Mouse (Mus musculus) intestine, embryonic 16.5 days (tissue): ENCODE results near the gene Nmrk1. TPM values are rescaled to one million over a fixed set of nuclear protein-coding genes. Genes with fewer than 3 reads are reported as not detected.

Experiments used
- ATAC-seq: fragments of 200-750 bp; cut with Nextera tagmentation; 2 replicates; pipeline ENCODE4 v1.8.0; 2017; ENCODE audit warnings: moderate TSS enrichment, moderate library complexity
- H3K27ac ChIP-seq: fragments of 300-500 bp; sonication (generic); 2 replicates; pipeline ENCODE4 v1.5.1; 2014; ENCODE audit warnings: mild to moderate bottlenecking, low read length
- H3K27me3 ChIP-seq: fragments of 300-500 bp; sonication (generic); replicated peaks from 2 replicates; pipeline ENCODE4 v1.6.1; 2014; ENCODE audit warnings: low read length, control low read depth, mixed read lengths; ENCODE audit not compliant: control insufficient read depth, insufficient read depth
- H3K36me3 ChIP-seq: fragments of 300-500 bp; sonication (generic); 2 replicates; pipeline ENCODE4 v1.6.1; 2014; ENCODE audit warnings: low read length, control low read depth; ENCODE audit not compliant: control insufficient read depth, insufficient read depth
- H3K4me1 ChIP-seq: fragments of 300-500 bp; sonication (generic); 2 replicates; pipeline ENCODE4 v1.6.1; 2014; ENCODE audit warnings: low read length, control low read depth, mixed read lengths; ENCODE audit not compliant: control insufficient read depth, insufficient read depth
- H3K4me2 ChIP-seq: fragments of 300-500 bp; sonication (generic); 2 replicates; pipeline ENCODE4 v1.6.1; 2014; ENCODE audit warnings: low read depth, low read length, control low read depth
- H3K4me3 ChIP-seq: fragments of 300-500 bp; sonication (generic); 2 replicates; pipeline ENCODE4 v1.5.1; 2014; ENCODE audit warnings: mild to moderate bottlenecking, low read length
- H3K9ac ChIP-seq: fragments of 300-500 bp; sonication (generic); 2 replicates; pipeline ENCODE4 v1.6.1; 2014; ENCODE audit warnings: low read depth, low read length
- H3K9me3 ChIP-seq: fragments of 300-500 bp; sonication (generic); 2 replicates; pipeline ENCODE4 v1.6.1; 2016; ENCODE audit warnings: low read length, control low read depth; ENCODE audit not compliant: control insufficient read depth
- WGBS: fragments of 180-500 bp; shearing (Covaris S2); extraction: QIAGEN DNeasy Blood & Tissue Kit; methylation state at CpG from one replicate; pipeline ENCODE4 v1.1.7; 2014; 5-methylcytosine and 5-hydroxymethylcytosine counted together
- polyA plus RNA-seq: library from polyadenylated mRNA; unstranded; fragments of >200 nt; fragmentation: Nextera tagmentation; extraction: Ambion mirVana; gene quantifications from 2 replicates; pipeline ENCODE4 v1.2.1, GENCODE M21; 2015

The Nmrk1 gene
- polyA plus RNA-seq, 1 experiment from 2014 or later, result 10.2 TPM

DNA sequence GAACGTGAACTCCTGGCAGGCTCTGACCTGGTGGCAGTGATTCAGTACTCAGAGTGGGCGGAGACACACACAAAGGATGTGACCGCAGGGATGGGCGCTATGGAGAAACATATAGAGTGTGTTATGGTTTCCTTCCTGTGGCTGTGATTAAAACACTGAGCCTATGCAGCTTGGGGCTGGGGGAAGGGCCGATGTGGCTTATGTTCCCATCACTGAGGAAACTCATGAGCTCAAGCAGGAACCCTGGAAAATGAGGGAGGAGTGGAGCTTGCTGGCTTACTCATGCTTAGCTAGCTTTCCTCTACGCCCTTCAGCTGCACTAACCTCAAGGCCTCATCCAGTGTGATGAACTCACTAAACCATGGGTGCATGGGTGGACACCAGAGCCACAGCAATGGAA is 28.7 kb upstream of the Nmrk1 start:
- ATAC-seq, result no peak
- WGBS, result 88% methylated on average over 6 of the region's 6 CpGs
- H3K4me1 ChIP-seq, result peaks cover 6% of the 10 kb centered on the region; the same call in 1 of the 2 replicates
- H3K27ac ChIP-seq, result no peak overlapping the region
- no peaks in the 10 kb centered on the region; the same call in 1 of the 2 replicates for H3K36me3 ChIP-seq
- no peak overlapping the region for H3K9ac ChIP-seq
- H3K4me3 ChIP-seq, result no peak overlapping the region
- H3K4me2 ChIP-seq, result no peak overlapping the region
- H3K27me3 ChIP-seq, result no peaks in the 10 kb centered on the region
- no peaks in the 10 kb centered on the region for H3K9me3 ChIP-seq

DNA sequence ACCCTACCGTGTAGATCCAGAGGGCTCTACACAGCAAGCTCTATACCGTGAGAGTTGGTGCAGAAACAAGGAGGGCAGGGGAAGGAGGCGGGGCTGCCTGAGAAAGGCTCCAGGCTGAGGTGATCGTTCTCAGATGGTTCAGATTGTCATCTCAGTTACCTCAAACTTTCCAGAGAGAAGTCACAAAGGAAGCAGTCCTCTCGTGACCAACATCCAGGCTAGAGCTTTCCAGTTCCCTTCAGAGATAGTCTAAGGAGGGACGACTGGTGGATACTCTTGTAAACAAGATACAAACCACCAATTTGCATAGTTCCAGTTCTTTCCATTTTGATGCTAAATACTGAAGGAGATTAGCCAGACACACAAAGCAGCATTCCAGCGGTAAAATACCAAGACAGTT is 23.8 kb upstream of the Nmrk1 start:
- Histone ChIP-seq H3K4me1 (peaks cover 6% of the 10 kb centered on the region; the same call in 1 of the 2 replicates), H3K27ac (no peak overlapping the region), H3K9me3 (no peaks in the 10 kb centered on the region), H3K4me3 (no peak overlapping the region), H3K4me2 (no peak overlapping the region), H3K9ac (no peak overlapping the region), H3K27me3 (no peaks in the 10 kb centered on the region), H3K36me3 (no peaks in the 10 kb centered on the region)
- 55% methylated on average over 7 of the region's 7 CpGs for WGBS
- ATAC-seq, result no peak

DNA sequence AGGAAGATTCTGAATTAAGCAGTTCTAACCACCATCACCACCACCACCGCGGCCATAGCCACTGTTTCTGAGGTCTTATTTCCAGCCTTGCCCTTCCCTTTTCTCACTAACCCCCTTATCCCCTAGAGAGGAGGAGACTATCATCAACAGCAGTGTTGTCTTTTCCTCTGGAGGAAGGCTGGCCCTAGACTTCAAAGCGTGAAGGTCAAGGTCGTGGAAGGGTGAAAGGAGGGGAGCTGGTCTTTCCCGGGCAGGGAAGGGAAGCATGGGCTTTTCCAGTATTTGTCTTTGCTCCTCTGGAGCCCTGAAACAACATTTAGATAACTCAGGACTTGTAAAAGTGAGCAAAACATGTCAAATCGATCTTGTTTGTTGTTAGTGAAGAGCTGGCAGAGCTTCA is 22.8 kb upstream of the Nmrk1 start:
- no peak overlapping the region for H3K4me3 ChIP-seq
- H3K4me1 ChIP-seq, result peaks cover 6% of the 10 kb centered on the region; the same call in 1 of the 2 replicates
- no peaks in the 10 kb centered on the region for H3K36me3 ChIP-seq
- no peaks in the 10 kb centered on the region for H3K27me3 ChIP-seq
- no peak for ATAC-seq
- WGBS, result 60% methylated on average over 6 of the region's 6 CpGs
- no peak overlapping the region for H3K9ac ChIP-seq
- no peaks in the 10 kb centered on the region for H3K9me3 ChIP-seq
- no peak overlapping the region for H3K4me2 ChIP-seq
- H3K27ac ChIP-seq, result no peak overlapping the region

DNA sequence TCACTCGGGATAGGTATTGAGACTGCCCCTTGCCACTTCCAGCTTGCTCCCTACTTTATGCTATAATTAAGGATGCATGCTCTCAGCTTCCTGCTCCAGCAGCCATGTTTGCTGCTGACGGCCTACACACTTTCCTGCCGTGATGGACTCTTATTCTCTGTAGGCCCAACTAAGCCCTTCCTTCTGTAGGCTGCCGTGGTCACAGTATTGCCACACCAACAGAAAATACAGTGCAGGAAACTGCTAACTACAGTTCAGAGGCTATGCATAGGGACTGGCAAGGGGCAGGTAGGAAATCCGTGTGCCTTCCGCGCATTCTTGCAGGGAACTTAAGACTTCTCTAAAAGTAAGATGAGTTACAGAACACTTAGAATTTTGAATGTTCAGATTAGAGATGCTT is 17.4 kb upstream of the Nmrk1 start:
- ATAC-seq, result no peak
- H3K4me1 ChIP-seq, result no peaks in the 10 kb centered on the region
- H3K27me3 ChIP-seq, result no peaks in the 10 kb centered on the region
- H3K9me3 ChIP-seq, result no peaks in the 10 kb centered on the region
- H3K4me2 ChIP-seq, result no peak overlapping the region
- no peak overlapping the region for H3K4me3 ChIP-seq
- H3K27ac ChIP-seq, result no peak overlapping the region
- no peak overlapping the region for H3K9ac ChIP-seq
- 78% methylated on average over 7 of the region's 7 CpGs for WGBS
- no peaks in the 10 kb centered on the region for H3K36me3 ChIP-seq

DNA sequence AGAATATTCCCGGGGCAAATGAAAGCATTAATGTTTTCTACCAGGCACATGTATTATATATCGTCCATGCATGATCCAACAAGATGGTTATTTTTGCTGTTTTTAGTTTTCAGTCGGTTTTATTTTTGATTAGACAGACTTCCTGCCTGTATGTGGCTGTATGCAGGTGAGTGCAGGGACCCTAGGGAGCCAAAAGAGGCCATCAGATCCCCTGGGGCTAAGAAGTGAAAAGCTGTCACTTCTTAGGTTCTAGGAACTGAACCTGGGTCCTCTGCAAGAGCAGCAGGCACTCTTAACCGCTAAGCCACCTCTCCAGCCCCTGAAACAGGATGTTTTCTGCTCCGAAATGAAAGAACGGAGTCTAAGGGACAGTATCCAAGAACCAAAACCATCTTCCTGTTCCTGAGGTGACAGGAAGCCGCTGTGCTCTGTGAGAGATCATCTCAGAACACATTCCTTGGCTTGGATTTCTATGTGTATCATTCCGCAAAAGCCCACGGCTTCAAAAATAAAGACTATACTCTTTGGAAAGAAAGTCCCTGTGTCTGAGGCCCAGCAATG is 16.0 kb upstream of the Nmrk1 start:
- H3K36me3 ChIP-seq, result no peaks in the 10 kb centered on the region
- H3K4me1 ChIP-seq, result no peaks in the 10 kb centered on the region
- no peaks in the 10 kb centered on the region for H3K27me3 ChIP-seq
- H3K4me2 ChIP-seq, result 0 out of 2 replicates have a peak overlapping the region, but pooled peaks have one; percentile 4
- no peak overlapping the region for H3K9ac ChIP-seq
- no peak overlapping the region for H3K4me3 ChIP-seq
- no peaks in the 10 kb centered on the region for H3K9me3 ChIP-seq
- H3K27ac ChIP-seq, result peak overlapping the region; percentile 13; the same call in 1 of the 2 replicates
- 58% methylated on average over 9 of the region's 9 CpGs for WGBS
- no peak for ATAC-seq

DNA sequence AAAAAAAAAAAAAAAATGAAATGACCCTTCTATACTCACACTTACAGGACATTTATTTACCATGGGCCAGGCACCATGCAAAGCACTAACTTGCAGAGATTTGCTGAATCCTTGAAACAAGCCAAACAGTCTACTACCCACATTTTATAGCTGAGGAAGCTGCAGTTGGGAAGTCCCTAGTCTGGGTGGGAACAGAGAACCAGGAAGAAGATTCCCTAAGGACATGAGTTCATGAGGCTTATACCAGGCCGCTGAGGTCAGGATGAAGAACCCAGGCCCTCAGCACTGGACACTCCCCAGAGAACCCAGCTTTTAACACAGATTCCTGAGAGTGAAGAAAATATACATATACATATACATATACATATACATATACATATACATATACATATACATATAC is 14.2 kb upstream of the Nmrk1 start:
- 86% methylated on average over 1 of the region's 1 CpGs for WGBS
- H3K27me3 ChIP-seq, result no peaks in the 10 kb centered on the region
- no peaks in the 10 kb centered on the region for H3K4me1 ChIP-seq
- no peak overlapping the region for H3K27ac ChIP-seq
- H3K36me3 ChIP-seq, result no peaks in the 10 kb centered on the region
- no peak overlapping the region for H3K4me3 ChIP-seq
- H3K4me2 ChIP-seq, result no peak overlapping the region
- H3K9me3 ChIP-seq, result no peaks in the 10 kb centered on the region
- ATAC-seq, result no peak
- H3K9ac ChIP-seq, result no peak overlapping the region

DNA sequence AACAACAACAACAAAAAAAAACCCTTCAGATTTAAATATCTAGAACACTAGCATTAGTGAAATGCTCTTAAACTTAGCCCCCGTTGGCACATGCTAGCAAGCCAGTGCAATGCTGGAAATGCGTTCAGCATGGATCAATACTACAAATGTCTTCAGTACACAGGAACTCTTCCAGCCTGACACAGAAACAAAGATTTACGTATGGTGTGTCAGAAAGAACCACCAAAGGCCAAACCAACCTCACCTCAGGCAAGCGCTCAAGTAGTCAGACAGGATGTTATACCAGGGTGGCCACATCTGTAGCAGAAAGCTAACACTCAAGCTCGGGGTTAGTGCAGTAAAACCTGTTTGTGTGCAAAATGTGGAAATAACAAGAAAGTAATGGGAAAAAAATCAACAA is 12.7 kb upstream of the Nmrk1 start:
- no peaks in the 10 kb centered on the region for H3K4me1 ChIP-seq
- H3K27ac ChIP-seq, result no peak overlapping the region
- H3K9ac ChIP-seq, result no peak overlapping the region
- ATAC-seq, result no peak
- 69% methylated on average over 5 of the region's 5 CpGs for WGBS
- no peaks in the 10 kb centered on the region for H3K27me3 ChIP-seq
- no peaks in the 10 kb centered on the region for H3K9me3 ChIP-seq
- no peak overlapping the region for H3K4me2 ChIP-seq
- no peak overlapping the region for H3K4me3 ChIP-seq
- no peaks in the 10 kb centered on the region for H3K36me3 ChIP-seq

DNA sequence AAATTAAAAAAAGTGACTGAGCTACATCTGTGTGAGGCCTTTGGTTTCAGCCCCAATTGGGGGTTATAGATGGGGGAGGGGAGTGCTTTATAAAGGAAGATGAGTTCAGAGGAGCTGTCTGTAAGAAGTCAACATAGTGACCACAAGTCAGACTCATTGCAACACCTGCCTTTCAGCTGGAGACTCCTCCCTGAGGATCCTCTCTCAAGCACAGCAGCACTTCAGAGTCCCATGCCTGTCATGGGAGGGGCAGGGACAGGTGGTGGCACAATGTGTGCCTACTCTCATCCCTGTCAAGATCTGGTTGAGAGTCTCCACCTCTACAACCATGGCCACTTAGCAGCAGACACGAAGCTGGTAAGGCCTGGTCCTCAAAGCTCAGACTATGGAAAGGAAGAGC is 12.1 kb upstream of the Nmrk1 start:
- ATAC-seq, result peak; percentile 48
- no peak overlapping the region for H3K4me2 ChIP-seq
- 96% methylated on average over 1 of the region's 1 CpGs for WGBS
- H3K27ac ChIP-seq, result no peak overlapping the region
- H3K36me3 ChIP-seq, result no peaks in the 10 kb centered on the region
- no peaks in the 10 kb centered on the region for H3K27me3 ChIP-seq
- no peak overlapping the region for H3K9ac ChIP-seq
- H3K4me1 ChIP-seq, result no peaks in the 10 kb centered on the region
- H3K4me3 ChIP-seq, result no peak overlapping the region
- no peaks in the 10 kb centered on the region for H3K9me3 ChIP-seq

DNA sequence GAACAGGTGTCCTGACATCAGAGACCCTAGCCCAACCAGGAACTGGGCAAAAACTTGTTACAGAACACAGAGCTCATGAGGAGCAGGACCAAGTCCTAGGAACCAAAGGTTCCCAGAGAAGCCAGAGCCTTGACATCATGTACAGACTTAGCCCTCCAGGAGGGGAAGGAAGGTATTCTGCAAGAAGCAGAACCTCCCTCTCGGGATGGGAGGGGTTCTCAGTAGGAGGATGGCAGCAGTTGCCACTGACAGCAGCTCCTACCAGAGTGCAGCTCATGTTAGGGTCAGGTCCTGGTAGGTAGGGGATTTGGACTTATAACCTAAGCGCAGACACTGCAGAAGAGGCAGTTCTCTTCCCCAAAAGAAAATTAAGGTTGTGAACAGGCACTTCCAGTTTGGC is 7.9 kb upstream of the Nmrk1 start:
- no peaks in the 10 kb centered on the region for H3K36me3 ChIP-seq
- no peak overlapping the region for H3K27ac ChIP-seq
- no peak for ATAC-seq
- no peak overlapping the region for H3K9ac ChIP-seq
- H3K4me2 ChIP-seq, result no peak overlapping the region
- WGBS, result 74% methylated on average over 2 of the region's 2 CpGs
- H3K27me3 ChIP-seq, result no peaks in the 10 kb centered on the region
- no peak overlapping the region for H3K4me3 ChIP-seq
- no peaks in the 10 kb centered on the region for H3K9me3 ChIP-seq
- no peaks in the 10 kb centered on the region for H3K4me1 ChIP-seq

DNA sequence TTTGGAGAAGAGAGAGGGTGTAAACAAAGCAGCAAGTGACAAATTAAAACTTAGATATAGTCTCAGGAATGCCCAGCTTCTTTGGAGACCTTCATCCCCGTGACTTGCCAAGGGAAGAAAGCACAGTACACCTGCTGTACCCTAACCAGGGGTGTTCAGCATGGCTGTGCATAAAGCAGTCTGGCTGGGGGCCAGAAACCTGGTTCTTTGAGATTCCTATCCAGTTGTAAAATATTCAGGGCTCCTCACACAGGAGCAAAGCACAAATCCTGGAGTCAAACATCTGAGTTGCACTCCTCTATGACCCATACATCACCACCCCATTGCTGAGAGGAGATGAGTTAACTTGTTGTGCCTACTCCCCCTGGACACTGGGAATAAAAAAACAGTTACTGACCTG is 2.2 kb upstream of the Nmrk1 start:
- Histone ChIP-seq H3K4me1 (0 out of 2 replicates have a peak, but pooled peaks cover 7% of the 10 kb centered on the region), H3K4me3 (no peak overlapping the region), H3K27ac (no peak overlapping the region), H3K9me3 (no peaks in the 10 kb centered on the region), H3K36me3 (no peaks in the 10 kb centered on the region), H3K4me2 (no peak overlapping the region), H3K9ac (no peak overlapping the region), H3K27me3 (no peaks in the 10 kb centered on the region)
- WGBS, result 57% methylated on average over 1 of the region's 1 CpGs
- no peak for ATAC-seq
